Mouse (Mus musculus) testis, adult 2 months (tissue): Measurements from ENCODE around the gene Erg.

ENCODE experiments used
- CTCF ChIP-seq: fragments of 200-500 bp; IDR thresholded peaks from 2 replicates; pipeline ENCODE4 v1.5.1; 2012; ENCODE audit warnings: low read depth, mild to moderate bottlenecking, inconsistent platforms, low read length, moderate library complexity; ENCODE audit not compliant: control insufficient read depth, insufficient read depth, insufficient replicate concordance
- POLR2A ChIP-seq: fragments of 200-500 bp; IDR thresholded peaks from 2 replicates; pipeline ENCODE4 v1.6.1; 2012; ENCODE audit warnings: low read depth, mild to moderate bottlenecking, inconsistent platforms, low read length, moderate library complexity; ENCODE audit not compliant: control insufficient read depth

DNA sequence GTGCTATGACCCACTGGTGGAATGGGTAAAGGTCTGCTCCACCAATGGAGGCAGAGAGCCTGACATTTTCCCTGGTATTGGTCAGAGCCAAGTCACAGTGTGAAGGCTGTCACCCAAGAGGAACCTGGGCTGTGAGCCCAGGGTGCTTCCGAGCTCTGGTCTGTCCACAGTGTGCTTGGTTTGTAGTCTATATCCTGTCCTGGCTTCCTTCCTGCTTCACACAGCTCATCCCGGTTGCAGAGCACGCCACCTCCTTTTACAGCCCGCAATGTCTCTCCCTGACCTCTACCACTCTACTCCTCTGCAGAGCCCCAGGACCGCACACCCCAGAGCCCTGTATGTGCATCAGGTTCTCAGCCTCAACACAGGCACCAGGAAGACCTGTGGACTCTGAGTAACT, 182.9 kb downstream of the Erg start:
- no peak for TF ChIP-seq CTCF
- no peak for TF ChIP-seq POLR2A
